Mouse (Mus musculus) frontal cortex, postnatal 10 days (tissue): ENCODE data around the gene Palld.

ENCODE experiments used
- DNase-seq, 2 experiments: peaks; one replicate each; pipeline ENCODE4 v3.0.0; 2022; ENCODE audit warnings: low spot score in 2 of 2, mixed read lengths in 1 of 2

Palld gene

GRCm38 (mm10) chr8:61866920-61867319 lies 35.6 kb downstream of the Palld start:
- DNase-seq: no peak

DNA sequence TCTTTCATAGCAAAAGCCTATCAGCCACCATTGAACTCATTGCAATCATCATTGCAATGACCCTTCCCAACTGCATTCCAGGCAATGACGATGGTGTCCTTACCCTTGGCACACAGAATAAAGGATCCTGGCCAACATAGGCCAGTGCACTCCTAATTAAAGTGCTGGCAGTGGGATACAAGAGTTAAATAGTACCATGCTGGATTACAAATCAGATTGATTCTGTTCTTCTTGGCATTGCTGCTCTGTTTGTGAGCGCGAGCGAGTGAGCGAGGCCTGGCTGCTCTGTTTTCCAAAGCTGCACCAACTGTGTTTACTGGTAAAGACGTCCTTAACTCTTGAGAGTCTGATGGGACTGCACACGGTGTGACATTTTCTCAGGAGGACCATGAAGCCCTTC lies 37.1 kb downstream of the Palld start:
- no peak for DNase-seq

DNA sequence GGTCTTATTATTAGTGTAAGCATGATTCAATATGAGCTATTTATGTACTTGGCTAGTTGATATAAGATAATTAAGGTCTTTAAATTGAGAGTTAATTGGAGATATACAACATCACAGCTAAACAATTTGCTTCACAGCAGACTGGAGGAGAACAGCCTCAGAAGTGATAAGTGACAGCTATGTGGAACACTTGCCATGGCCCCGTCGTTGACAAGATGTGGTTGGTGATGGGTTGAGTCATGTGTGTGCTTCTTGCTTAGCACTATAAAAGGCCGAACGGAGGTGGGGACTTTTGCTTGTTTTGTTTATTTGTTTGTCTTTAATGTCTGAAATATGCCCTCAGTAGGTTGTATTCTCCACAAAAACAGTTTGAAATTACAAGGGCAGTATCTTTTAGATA lies 51.2 kb downstream of the Palld start:
- no peak for DNase-seq

DNA sequence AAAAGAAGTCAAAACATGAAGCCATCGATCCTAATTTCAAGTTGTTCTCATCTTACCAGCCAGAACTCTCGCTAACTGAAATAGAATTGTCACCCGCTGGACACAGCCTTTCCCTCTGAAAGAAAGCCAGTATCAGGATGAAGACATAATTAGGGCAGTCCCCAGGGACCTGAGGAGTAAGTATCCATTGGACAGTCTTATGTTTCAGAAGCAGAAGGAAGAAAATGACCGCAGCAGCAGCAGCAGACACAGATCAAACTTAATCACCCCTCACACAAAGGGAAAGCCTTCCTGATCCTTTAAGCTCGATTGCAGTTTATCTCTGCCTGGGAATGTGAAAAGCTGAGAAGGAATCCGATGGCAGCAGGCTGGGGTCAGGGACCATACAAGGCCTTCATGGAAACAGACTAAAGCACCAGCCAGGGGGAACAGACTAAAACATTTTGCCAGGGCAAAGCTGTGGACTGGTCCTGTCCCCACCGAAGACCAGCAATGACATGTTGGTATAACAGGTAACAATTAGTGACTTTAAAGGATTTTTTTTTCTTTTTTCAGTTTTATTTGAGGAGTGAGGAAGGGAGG lies 53.8 kb downstream of the Palld start:
- DNase-seq: no peak

DNA sequence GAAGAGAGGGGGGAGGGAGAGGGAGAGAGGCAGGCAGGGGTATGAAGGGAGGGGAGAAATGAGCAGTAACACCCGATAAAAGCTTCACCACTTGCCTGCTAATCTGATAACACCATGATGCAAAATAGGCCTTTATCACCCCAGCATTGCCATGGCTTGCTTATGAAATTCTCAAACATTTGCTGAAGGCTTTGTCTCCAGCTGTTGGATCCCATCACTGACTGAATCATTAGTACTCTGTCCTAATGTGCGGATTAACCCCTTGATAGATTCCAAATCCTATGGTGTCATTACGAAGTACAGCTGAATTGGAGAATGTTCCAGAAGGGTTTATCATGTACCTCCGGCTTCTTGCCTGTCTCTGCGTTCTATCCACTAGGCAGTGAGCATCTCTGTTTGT lies 55.0 kb downstream of the Palld start:
- DNase-seq: no peak

DNA sequence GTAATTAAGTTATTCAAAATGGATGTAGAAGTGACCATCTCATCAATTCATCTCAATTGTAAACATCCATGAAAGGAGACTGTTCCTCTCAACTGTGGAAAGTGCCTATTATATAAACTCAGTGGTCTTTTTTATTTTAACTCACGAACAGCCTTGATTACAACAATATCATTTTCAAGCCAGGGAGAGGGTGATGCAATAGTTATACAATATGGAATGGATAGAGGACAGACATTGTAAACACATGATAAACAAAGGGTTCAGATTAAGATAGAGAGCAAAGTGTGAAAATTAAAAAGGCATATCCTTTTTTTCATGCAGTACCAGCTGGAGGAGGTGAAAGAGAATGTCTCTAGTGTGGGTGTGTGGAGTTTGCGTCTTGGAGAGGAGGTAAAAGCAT lies 57.5 kb downstream of the Palld start:
- DNase-seq: no peak

GRCm38 (mm10) chr8:61844575-61844974 lies 57.9 kb downstream of the Palld start:
- DNase-seq: no peak

DNA sequence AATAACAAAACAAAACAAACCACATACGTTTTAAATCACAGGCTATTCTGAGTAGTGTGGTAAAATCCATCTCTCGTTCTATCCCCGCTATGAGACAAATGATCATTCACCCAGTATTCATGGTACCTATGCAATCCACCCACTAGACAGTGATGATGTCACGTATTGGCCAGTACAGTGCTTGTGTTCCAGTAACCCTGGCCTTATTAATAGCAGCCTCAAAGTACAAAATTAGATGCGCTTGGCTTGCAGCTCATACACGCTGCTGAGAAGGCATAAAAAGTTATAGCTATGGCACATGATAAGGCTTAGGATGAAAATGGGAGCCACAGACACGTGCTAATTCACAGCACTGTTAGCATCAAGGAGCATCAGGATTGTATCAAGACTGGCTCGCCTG lies 58.7 kb downstream of the Palld start:
- DNase-seq: no peak

- DNase-seq: no peak
These were observed 69.3 kb downstream of the Palld start for GRCm38 (mm10) chr8:61833211-61833610.

- DNase-seq: no peak
These were observed 70.5 kb downstream of the Palld start for GRCm38 (mm10) chr8:61831944-61832343.

DNA sequence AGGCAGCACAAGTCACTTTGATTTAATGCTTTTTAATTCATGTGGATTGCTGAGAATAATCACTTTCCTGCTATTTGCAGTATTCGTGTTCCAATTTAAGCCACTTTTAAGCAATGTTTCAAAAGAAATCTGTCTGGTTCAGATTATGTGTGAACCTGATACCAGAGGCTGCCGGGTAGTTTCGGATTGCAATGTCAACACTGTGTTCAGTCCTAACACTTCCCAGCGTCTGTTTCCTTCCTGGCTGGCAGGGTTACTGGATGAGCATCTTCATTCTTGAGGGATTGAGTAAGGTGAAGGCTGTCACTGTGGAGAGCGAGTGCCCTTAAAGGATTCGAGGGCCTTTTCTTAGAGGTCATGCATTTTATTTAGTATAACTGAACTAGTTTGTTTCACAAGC lies 71.7 kb downstream of the Palld start:
- DNase-seq: no peak

GRCm38 (mm10) chr8:61824563-61824962 lies 77.9 kb downstream of the Palld start:
- no peak for DNase-seq

DNA sequence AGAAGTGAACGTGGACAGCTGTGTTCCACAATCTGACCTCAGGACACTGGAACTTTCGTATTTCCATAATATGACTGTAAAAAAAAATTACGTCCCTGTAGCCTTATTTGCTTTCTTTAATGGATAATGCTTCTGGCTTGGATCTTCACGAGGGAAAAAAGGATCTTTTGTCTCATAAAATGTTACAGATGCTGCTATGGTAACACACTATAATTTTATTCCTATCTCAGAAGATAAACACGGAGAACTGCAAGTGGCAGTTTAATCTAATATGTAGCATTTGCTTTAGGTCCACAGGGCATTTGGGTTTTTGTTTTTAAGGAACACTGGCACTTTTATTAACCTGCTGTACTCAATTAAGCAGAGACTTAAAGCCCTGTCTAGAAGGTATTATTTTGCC lies 79.3 kb downstream of the Palld start:
- no peak for DNase-seq

- DNase-seq: no peak
These were observed 98.7 kb downstream of the Palld start for GRCm38 (mm10) chr8:61803764-61804163.

DNA sequence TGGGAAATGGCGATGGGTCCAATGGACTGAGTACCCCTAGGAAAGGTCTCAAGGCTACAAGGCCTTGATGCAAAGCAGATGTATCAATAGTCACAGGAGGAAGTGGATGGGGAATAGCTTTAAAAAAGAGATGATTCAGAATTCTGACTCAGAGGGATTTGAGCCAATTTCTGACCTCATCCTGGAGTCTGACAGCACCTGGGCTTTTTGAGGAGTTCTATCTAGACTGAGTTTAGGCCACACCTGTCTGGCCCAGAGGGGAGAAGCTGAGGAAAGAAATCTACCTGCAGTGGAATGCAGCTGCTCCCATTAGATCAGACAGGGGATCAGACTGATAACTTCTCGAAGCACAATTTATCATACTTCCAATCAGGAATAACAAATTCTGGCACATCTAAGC lies 99.7 kb downstream of the Palld start:
- DNase-seq: no peak

DNA sequence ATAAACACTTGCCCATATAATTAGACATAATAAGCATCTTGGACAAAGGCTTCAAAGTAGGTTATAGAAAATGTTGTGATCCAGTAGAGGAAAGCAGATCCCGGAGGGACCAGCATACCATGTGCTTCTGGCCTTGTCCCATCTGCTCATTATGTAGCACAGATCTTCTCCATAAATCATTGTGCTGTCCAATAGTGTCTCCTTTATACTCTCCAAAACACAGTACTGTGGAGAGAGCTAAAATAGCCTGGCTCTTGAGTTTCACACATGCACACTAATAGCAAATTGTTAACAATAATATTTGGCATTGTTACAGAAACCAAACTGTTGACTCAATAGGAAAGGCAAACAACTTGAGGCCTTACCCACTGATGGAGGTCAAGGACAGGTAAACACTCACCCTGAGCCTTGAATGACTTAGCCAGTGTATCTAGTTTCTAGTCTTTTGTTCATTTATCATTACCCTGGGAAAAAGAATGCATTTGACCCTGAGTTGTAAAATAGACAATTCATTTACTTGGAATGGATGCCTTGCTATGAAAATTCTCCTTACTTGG lies 105.0 kb downstream of the Palld start:
- no peak for DNase-seq

DNA sequence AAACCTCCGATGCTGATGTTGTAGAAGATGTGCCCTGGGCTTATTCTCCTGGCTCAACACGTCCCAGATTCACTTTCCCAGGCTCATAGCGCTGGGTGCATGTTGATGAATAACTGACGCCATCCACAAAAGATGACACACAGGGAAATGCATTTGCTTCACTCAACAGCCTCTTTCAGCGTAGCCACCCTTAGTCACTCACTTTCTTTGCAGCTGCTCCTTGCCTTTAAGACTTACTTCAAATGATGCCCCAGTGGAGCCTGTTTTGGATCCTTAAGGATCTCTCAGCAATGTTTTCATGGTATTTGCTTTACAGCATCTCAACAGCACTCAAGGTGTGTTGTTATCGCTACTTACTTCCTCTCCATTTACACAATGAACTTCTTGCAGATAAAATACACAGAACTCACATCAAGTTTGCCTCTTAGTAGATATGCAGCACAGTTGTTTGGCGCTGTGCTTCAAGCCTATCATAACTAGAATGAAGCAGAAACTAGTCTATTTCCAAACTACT lies 105.9 kb downstream of the Palld start:
- DNase-seq: no peak

DNA sequence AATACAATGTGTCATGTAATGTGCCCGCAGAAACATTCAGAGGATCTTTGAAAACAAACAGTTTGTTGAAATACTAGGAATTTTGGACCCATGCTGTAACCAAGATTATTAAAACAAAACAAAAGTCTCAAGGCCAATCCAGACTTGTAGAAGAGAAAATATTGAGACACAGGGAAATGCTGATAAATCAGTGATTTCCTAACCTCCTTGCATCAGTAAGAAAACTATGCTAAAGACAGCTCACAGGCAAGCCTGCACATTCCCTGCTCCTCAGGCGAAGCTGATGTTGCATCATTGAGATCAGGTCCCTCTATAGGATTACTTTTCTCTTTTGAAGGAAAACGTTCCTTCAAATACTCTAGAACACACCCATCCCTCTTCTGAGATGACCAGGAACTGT lies 112.5 kb downstream of the Palld start:
- DNase-seq: no peak

GRCm38 (mm10) chr8:61789289-61789688 lies 113.2 kb downstream of the Palld start:
- DNase-seq: no peak

DNA sequence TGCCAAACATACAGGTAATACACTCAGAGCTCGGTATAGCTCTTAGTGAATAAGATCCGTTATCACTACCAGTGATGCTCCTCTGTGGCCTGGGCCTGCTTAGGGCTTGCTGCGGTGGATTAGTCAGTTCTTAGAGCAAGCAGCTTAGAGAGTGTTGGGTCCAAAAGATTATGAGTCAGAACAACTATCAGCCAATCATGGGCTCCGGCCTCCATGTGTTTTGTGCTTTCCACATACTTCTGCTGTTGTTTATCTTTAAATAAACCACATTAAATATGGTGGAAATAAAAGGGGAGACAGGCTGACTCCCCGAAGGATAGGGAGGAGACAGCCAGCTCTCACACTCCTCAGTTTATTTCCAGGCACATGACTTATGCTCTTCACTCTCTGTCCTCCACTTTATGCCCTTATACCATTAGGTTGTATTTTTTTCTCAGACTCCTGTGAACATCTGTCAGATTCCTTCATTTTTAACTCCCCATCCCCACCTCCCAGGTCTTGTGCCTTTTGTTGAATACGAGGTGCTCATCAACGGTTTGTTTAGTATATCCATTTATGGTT lies 119.5 kb downstream of the Palld start:
- DNase-seq: no peak

- no peak for DNase-seq
These were observed 121.7 kb downstream of the Palld start for GRCm38 (mm10) chr8:61780652-61781257.

GRCm38 (mm10) chr8:61778194-61778593 lies 124.3 kb downstream of the Palld start:
- no peak for DNase-seq

- DNase-seq: no peak
These were observed 125.9 kb downstream of the Palld start for GRCm38 (mm10) chr8:61776560-61776959.
